Mouse (Mus musculus): Measurements from ENCODE around the gene Serpina12.

The Serpina12 gene

GRCm38 (mm10) chr12:104044343-104044742 is at the start of gene Serpina12:
Gene Serpina12, minus strand, starts transcription at chr12:104044443.
- DNase-seq (ENCODE audit: low spot score): no peak

DNA sequence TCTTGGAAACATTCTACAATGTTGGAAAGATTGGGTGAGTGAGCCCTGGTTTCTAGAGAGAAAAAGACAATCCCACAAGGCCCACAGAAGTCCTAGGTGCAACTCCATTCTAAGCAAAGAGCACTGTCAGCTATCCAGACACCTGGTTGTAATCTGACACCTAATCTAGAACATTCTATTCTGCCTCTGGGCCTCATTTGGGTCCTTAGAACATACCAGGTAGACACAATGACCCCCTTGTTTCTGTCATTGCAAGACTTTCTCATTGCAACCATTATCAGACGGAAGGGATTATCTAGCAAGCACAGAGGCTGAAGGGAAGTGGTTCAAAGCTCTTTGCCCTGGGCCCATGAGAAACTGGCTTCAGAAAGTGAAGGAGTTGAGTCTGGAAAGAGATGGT is 47.1 kb upstream of the Serpina12 start:
- no peak for DNase-seq (ENCODE audit: low spot score)

- DNase-seq (ENCODE audit: low spot score): no peak
Observed at GRCm38 (mm10) chr12:104090119-104090518, 45.9 kb upstream of the Serpina12 start.

GRCm38 (mm10) chr12:104072286-104072685 is 28.0 kb upstream of the Serpina12 start:
- no peak for DNase-seq (ENCODE audit: low spot score)

DNA sequence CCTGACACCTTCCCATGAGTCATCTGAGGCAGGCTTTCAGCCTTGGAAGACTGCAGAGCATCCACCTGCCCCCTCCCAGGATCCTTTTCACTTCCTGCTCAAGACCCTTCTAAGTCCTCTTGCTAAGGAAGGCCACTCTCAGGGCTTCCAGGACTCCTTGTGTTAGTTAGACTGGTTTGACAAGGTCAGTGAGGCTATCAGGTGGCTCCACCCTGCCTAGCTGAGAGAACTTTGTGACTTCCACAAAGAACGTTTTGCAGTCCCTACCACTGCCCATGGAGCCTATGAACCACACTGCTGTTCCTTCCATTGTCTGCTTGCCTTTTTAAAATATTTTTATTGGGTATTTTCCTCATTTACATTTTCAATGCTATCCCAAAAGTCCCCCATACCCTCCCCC is 27.5 kb upstream of the Serpina12 start:
- DNase-seq (ENCODE audit: low spot score): no peak

DNA sequence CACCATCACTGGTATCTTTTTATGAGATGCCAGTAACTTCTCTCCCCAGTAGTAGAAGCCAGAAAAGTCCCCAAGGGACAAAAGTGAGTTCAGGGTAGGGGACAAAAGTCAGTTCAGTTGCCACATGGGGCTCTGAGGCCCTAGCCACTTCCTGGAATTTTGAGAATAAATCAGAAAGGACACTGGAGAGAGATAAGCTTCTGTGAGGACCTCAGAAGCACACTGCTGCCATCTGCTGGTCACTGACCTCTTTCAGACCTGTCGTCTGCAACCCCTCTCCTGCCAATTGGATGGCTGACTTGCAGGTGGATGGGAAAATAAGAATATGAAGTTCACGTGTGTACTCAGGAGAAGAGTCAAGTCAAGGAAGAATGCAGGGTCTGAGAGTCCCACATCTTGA is 25.4 kb upstream of the Serpina12 start:
- DNase-seq (ENCODE audit: low spot score): peak; percentile 65

DNA sequence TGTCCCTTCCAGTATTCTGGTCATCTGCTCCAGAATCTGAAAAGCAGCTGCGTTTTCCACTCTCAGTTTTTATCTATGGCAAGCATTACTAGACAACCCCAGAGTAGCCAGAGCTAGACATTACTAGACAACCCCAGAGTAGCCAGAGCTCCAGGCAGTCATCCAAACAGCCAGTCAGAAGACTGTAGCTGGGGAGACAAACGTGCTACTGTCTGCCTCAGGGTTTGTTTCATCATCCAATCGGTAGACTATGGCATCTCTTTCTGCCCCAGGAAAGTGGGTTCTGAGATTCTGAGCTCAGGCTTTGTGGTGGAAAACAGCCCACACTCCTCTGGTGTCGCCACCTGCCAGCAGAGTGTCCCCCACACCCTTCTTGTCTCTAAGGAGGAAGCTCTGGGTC is 23.3 kb upstream of the Serpina12 start:
- DNase-seq (ENCODE audit: low spot score): peak; percentile 27

DNA sequence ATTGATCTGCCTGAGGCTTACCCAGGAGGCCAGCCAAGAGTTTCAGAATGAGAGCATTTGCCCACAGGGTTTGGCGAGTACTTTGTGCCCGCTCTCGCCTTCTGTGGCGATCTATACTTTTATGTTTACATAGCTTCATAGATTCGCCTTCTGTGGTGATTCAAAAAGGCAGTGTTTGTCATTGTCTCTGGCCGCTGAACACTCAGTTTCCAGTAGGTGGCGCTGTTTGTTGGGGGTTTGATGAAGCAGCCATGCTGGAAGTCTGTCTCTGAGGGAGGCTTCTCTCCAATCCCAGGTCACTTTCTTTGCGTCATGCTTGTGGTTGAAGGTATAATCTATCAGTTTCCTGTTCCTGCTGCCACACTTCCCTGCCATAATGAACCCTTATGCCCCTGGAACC is 22.0 kb upstream of the Serpina12 start:
- DNase-seq (ENCODE audit: low spot score): peak; percentile 38

DNA sequence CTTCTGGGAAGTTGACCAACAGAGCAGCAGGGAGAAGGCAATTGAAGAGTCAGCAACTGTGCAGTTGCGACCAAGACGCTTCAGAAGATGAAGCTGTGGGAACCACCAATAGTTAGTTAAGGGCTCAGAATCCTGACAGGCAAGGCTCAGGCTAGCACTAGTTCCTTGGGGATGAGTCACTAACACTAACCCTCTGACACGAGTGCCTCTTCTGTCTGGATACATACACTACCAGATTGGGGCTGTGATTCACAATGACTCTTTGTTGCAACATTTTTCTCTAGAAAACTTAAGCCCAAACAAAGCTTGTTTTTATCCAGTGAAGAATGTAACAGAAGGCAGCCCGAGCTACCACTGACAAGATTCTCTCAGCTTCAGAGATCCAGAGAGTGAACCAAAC is 20.8 kb upstream of the Serpina12 start:
- no peak for DNase-seq (ENCODE audit: low spot score)

DNA sequence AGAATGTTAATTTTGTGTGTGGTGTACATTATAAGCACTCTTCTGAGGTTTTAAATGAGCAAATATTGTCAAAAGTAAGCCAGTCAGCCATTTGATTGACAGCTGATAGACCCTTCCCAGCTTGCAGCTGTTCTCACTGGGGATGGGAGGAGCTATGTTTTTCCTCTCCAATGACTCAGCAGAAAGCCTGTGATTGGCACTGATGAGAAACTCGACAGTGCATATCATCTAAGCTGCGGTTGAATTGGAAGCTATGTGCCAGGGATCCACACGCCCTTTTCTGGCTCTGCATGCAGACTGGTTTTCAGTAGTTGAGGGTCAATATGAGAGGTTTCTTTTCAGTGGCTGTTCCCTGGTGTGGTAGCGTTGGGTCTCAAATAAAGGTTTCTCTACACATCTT is 20.3 kb upstream of the Serpina12 start:
- no peak for DNase-seq (ENCODE audit: low spot score)

- no peak for DNase-seq (ENCODE audit: low spot score)
Observed at GRCm38 (mm10) chr12:104061862-104062261, 17.6 kb upstream of the Serpina12 start.

DNA sequence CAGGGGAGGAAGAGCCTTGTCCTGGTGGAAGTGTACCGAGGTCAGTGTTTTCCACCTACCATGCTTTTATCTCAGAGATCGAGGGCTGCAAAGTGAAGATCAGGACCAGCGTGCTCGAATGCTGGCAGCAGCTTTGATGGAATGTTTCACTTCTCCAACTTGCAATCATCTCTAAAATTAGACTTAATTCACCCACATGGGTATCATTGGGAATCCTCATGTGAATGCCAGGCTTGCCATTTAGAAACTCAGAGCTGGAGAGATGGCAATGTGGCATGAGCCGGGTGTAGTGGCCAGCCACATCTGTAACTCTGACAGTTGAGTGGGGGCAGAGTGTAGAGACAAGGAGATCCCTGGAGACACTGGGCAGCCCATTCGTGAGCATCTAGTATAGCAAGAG is 15.9 kb upstream of the Serpina12 start:
- no peak for DNase-seq (ENCODE audit: low spot score)

- DNase-seq (ENCODE audit: low spot score): no peak
Observed at GRCm38 (mm10) chr12:104057531-104057930, 13.3 kb upstream of the Serpina12 start.

DNA sequence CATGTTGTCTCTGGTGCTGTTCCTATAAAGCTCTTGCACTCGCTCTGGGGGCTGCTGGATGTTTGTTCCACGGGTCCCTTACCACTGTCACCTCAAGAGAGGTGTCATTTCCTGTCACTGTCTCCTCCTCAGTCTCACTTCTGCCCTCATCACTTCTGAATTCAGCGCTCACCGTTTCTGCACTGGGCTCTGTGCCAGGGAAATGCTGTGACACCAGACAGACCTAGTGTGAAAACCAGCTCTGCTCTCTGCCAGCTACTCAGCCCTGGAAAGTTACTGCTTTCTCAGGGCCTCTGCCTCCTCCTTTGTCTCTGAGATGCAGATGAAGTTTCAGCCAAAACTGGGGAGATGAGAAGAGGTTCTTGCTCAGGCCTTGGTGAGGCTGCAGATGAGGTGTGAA is 12.8 kb upstream of the Serpina12 start:
- no peak for DNase-seq (ENCODE audit: low spot score)

- no peak for DNase-seq (ENCODE audit: low spot score)
Observed at GRCm38 (mm10) chr12:104055755-104056154, 11.5 kb upstream of the Serpina12 start.

DNA sequence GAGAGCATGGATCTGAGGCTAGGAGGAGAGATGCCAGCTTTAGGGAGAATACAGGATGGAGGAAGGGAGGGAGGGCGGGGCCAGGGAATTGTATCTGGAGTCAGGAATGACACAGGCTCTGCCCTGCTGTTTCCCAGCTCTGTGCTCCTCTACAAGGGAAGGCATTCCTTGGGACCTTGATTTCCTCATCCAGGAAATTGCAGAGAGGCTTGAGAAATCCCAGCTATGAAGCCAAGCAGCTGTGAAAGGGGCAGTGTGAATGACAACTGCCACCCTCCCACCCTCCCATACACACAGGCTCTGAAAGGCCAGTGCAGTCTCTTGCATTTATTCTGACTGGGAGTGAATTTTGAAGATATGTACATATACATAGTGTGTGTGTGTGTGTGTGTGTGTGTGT is 9.8 kb upstream of the Serpina12 start:
- DNase-seq (ENCODE audit: low spot score): peak; percentile 30

DNA sequence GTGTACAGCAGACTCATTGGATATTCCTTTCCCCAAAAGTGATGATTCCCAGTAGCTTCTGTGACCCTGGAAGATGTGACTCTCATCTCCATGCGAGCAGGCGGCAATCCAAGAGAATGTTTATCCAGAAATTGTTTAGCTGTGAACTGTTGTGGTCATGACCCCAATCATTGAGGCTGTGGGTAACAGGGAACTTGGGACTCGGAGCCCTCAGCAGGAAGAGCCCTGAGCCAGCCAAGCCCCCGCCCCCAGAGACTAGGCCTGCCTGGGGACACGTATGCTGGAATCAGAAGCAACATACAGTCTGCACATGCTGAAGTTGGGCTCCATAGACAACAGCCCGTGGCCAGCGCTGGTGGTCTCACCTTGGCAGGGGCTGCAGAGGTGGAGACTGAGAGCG is 1.5 kb upstream of the Serpina12 start:
- DNase-seq (ENCODE audit: low spot score): no peak

GRCm38 (mm10) chr12:104042753-104043152 is 1.5 kb downstream of the Serpina12 start:
- DNase-seq (ENCODE audit: low spot score): no peak

DNA sequence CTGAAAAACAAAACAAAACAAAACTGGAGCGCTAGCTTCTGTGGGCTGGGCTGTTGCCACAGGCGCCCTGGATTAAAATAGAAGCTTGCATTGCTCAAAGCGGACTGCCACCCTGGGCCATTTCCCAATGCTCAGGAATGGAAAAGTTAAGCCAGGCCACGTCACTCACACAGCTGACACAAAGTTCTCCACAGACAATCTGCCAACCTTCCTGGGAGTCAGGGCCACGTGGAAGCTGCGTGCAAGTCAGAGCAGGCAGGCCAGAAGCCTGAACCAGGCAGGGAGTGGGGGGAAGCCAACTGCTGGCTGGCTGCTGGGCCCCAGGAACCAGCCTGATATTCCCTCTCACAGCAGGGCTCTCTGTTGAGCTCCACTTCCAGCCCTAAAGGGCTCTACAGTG is 2.8 kb downstream of the Serpina12 start:
- peak; percentile 75 for DNase-seq (ENCODE audit: low spot score)

- DNase-seq (ENCODE audit: low spot score): no peak
Observed at GRCm38 (mm10) chr12:104038181-104038580, 6.1 kb downstream of the Serpina12 start.

- DNase-seq (ENCODE audit: low spot score): no peak
Observed at GRCm38 (mm10) chr12:104033752-104034151, 10.5 kb downstream of the Serpina12 start.

- DNase-seq (ENCODE audit: low spot score): peak; percentile 27
Observed at GRCm38 (mm10) chr12:104029986-104030385, 14.3 kb downstream of the Serpina12 start.

DNA sequence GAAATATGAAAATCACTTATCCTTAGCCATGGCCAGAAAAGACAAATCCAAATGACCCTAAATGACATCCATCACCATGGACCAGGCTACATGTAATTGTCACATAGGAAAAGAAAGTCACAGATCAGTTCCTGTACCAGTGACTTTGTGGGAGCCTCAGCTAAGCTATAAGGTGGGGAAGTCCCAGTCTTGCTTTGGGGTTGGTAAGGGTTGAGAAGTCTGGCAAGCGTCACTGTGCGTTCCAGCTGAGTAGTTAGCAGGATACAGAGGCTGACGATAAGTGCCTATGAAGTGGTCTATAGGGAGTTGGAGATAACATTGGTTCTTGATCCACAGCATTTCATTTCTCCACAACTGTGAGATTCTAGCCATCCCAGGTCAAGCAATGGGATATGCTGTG is 29.0 kb downstream of the Serpina12 start:
- DNase-seq (ENCODE audit: low spot score): no peak

DNA sequence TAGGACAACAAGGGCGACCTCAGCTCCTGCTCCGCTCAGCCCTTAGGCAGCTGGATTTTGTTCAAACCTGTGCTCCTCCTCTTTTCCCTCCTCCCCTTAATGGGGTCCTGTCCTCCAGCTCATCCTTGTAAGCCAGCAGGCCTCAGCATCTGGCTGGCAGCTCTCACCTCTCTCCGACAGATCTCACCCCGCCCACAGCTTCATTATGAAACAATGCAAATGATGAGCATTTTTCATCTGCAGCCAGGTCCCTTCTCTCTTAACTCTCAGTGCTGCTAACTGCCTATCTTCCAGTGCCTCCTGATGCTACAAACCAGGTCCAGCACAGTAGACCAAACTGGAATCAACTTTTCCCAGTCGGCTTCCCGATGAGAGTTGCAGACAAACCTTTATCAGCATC is 30.6 kb downstream of the Serpina12 start, which contains the start of gene Serpina9:
Gene Serpina9, minus strand, starts transcription at position 136 of the 400 bp plus-strand sequence.
- no peak for DNase-seq (ENCODE audit: low spot score)

DNA sequence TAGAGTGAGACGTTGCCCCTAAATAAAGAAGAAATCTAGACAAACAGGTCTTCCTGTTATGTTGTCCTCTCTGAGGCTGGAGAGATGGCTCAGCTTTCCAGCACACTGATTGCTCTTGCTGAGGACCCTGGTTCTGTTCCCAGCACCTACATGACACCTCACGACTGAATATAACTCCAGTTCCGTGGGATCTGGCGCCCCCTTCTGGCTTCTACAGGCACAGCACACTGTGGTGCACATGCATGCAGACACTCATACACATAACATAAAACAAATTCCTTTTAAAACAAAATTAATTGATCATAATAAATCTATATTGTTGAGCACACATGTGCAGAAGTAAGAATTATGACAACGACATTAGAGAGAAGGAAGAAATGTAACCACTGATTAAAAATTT is 39.6 kb downstream of the Serpina12 start:
- no peak for DNase-seq (ENCODE audit: low spot score)

All from lung, postnatal 25 days (tissue).